ENCODE assay signal across 21 mouse cellular contexts in genomic region chrX:145567528-145567927, GRCm38 (mm10).
DNase-seq lines count a peak whose midpoint lies in the region; ATAC-seq and TF ChIP-seq lines count a peak whose summit lies in the region.
"Had no signal": no experiment of that assay in that cellular context is flagged by ENCODE, and none has a peak within 500 bp of the region (broad histone marks: within the 10 kb centered on the region; RNA-seq: fewer than 3 reads in every experiment).

No protein-coding gene starts in this region.

- H3K27me3 ChIP-seq in intestine, postnatal 0 days (replicated peaks; ENCODE audit: control insufficient read depth, insufficient read depth, low read length) = no peaks in the 10 kb centered on the region
- no peaks in the 10 kb centered on the region for H3K27me3 ChIP-seq in intestine, embryonic 15.5 days (replicated peaks)
- H3K27me3 ChIP-seq: CH12.LX had no signal

- H3K9ac ChIP-seq in intestine, postnatal 0 days (ENCODE audit: low read depth, low read length) = no peak overlapping the region
- H3K9ac ChIP-seq in intestine, embryonic 15.5 days = no peak overlapping the region

- no peak overlapping the region for H3K4me3 ChIP-seq in intestine, postnatal 0 days (ENCODE audit: low read depth, low read length)
- H3K4me3 ChIP-seq in intestine, embryonic 15.5 days (replicated peaks) = no peak overlapping the region

- DNase-seq in spleen, postnatal 36 days (ENCODE audit: low spot score in 2 of 2) = no peak
- DNase-seq in cerebellum, adult 11-12 months = no peak
- DNase-seq: adrenal gland, adult 2 months; adrenal gland, adult 8-10 months; adrenal gland, postnatal 10 days; adrenal gland, postnatal 14 days; adrenal gland, postnatal 25 days; adrenal gland, postnatal 36 days; B cell, adult 2 months; cerebellum, adult 11 months; cerebellum, adult 18-20 months; cerebellum, adult 2 months had no signal

- no peak overlapping the region for H3K4me2 ChIP-seq in intestine, postnatal 0 days (replicated peaks; ENCODE audit: low read depth)
- H3K4me2 ChIP-seq in intestine, embryonic 15.5 days (replicated peaks) = no peak overlapping the region

- peak; percentile 41; the same call in 1 of the 2 replicates for ATAC-seq in intestine, postnatal 0 days
- no peak for ATAC-seq in intestine, embryonic 15.5 days
- ATAC-seq in granulocyte monocyte progenitor cell, adult 5-6 weeks (replicated peaks; ENCODE audit: poor library complexity, severe bottlenecking) = peak; percentile 95
- ATAC-seq in megakaryocyte progenitor cell, adult 5-6 weeks (replicated peaks; ENCODE audit: poor library complexity) = peak; percentile 81
- ATAC-seq: activated CD4-positive, CD25-positive, alpha-beta regulatory T cell, adult 4 months; CD4-positive, CD25-positive, alpha-beta regulatory T cell, adult 4 months; Patski had no signal

- H3K36me3 ChIP-seq in intestine, postnatal 0 days (ENCODE audit: control insufficient read depth, insufficient read depth) = no peaks in the 10 kb centered on the region
- H3K36me3 ChIP-seq in intestine, embryonic 15.5 days = no peaks in the 10 kb centered on the region
- H3K36me3 ChIP-seq: G1E had no signal

- H3K27ac ChIP-seq in intestine, postnatal 0 days (ENCODE audit: low read depth, low read length) = no peak overlapping the region
- H3K27ac ChIP-seq in intestine, embryonic 15.5 days = no peak overlapping the region

- no peaks in the 10 kb centered on the region for H3K9me3 ChIP-seq in intestine, postnatal 0 days (ENCODE audit: control insufficient read depth)
- H3K9me3 ChIP-seq in intestine, embryonic 15.5 days = no peaks in the 10 kb centered on the region
- H3K9me3 ChIP-seq: G1E had no signal

- no peaks in the 10 kb centered on the region for H3K4me1 ChIP-seq in intestine, postnatal 0 days (replicated peaks; ENCODE audit: control insufficient read depth, insufficient read depth, low read length)
- no peaks in the 10 kb centered on the region for H3K4me1 ChIP-seq in intestine, embryonic 15.5 days (replicated peaks)

- 73% methylated on average over 3 of the region's 3 CpGs for WGBS in intestine, postnatal 0 days
- 81% methylated on average over 3 of the region's 3 CpGs for WGBS in intestine, embryonic 15.5 days

- TF ChIP-seq CTCF in intestine, postnatal 0 days (IDR thresholded peaks at IDR 0.05; ENCODE audit: low read depth) = no peak
